Mouse (Mus musculus) neural tube, embryonic 10.5 days (tissue): ENCODE data around the gene Reg3d.
"Not testable (repeated sequence)": the region's sequence is repeated elsewhere in the genome, so short reads cannot be mapped to it uniquely, and the experiment has no call there.

Source experiments
- DNase-seq: peaks from one replicate; pipeline ENCODE4 v3.0.0-alpha.2; 2017; ENCODE audit warnings: low spot score; ENCODE audit errors: extremely low spot score

Reg3d gene

DNA sequence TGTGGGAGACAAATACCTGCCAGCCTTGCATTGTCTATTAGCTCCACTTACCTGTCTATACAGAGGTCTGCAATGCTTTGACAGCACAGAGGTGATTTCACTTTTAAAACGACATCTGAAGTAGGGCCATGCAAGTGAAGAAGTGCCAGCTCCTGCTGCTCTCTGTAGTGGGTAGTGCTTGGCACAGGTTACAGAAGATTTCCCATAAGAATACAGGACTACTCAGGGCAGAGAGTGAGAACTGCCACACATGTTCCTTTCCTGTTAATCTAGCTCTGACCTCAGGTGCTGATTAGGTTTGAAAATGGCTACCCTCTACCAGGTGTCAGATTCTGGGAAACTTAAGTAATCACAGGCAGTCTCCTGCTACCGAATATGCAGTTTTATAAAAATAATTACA is at the start of gene Reg3d:
Gene Reg3d (minus strand): TSS at position 101 of the 400 bp plus-strand sequence.
- DNase-seq: no peak

DNA sequence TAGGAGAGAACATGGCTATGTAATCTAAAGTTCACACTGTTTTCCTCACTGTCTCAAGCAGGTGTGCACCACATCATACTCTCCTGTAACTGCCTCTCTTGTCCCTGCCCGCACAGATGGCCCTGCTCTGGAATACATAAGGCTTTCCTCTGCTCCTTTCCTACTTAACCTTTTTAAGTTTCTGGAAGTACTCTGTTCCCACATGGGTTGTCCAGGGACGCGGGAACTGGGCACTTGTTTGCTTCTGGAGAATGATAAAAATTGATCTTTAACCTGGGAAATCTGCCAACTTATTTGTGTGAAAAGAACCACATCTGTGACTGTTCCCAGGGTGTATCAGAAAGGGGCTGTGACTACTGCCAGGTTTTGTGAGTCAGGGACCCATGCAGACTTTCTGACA is 46.8 kb upstream of the Reg3d start:
- no peak for DNase-seq

DNA sequence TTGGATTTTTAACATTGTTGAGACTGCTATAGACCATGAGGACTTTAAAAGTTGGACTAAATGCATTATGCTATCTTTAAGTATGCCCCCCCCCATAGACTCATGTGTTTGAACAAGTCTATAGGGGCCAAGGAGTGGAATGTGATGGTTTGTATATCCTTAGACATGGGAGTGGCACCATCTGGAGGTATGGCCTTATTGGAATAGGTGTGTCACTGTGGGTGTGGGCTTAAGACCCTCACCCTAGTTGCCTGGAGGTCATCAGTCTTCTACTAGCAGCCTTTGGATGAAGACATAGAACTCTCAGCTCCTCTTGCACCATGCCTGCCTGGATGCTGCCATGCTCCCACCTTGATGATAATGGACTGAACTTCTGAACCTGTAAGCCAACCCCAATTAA is 43.7 kb upstream of the Reg3d start, which contains the start of gene Reg1:
Gene Reg1 (plus strand): TSS at position 301 of the 400 bp plus-strand sequence.
- not testable (repeated sequence) for DNase-seq

DNA sequence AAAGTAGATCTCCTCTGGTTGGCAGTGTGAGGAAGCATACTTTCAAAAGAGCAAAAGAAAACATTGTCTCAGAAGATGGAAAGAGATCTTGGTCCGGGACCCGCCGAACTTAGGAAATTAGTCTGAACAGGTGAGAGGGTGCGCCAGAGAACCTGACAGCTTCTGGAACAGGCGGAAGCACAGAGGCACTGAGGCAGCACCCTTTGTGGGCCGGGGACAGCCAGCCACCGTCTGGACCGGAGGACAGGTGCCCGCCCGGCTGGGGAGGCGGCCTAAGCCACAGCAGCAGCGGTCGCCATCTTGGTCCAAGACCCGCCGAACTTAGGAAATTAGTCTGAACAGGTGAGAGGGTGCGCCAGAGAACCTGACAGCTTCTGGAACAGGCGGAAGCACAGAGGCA is 16.7 kb upstream of the Reg3d start, which contains the start of gene Reg2:
Gene Reg2 (plus strand): TSS at position 301 of the 400 bp plus-strand sequence.
- not testable (repeated sequence) for DNase-seq

DNA sequence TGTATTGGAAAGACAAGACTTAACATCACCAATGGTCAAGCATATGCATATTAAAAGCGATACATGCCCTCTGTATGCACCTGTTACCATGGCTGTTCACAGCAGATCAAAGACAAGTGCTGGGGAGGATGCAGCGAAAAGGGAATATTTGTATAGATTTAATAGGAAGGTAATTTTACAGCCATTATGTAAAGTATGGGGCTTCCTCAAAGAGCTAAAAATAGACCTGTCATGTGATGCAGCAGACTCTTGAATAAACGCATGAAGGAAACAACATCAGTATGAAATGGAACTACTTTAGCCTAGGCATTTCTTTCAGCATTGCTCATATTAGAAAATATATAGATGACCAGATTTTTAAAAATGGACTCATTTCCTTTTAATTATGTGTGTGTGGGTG is 6.9 kb upstream of the Reg3d start:
- DNase-seq: no peak

DNA sequence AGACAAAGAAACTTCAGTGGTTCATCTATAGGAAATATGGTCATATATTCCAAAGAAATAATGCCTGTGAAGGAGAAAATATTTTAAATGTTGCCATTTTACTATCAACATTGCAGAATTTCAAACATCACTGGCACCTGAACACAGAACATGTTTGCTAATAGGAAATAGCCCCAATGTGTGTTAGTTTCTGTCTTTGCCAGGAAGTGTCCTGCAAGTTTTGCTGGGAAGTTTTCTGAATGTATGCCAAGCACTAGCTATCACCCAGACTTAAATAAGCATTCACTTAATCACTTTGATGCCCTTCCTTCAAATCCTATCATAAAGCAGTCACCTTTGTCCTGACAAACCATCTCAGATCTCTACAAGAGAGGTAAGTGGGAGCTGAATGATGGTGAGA is 1.7 kb upstream of the Reg3d start, which contains the start of gene Reg3a:
Gene Reg3a (plus strand): TSS at position 301 of the 400 bp plus-strand sequence.
- no peak for DNase-seq

DNA sequence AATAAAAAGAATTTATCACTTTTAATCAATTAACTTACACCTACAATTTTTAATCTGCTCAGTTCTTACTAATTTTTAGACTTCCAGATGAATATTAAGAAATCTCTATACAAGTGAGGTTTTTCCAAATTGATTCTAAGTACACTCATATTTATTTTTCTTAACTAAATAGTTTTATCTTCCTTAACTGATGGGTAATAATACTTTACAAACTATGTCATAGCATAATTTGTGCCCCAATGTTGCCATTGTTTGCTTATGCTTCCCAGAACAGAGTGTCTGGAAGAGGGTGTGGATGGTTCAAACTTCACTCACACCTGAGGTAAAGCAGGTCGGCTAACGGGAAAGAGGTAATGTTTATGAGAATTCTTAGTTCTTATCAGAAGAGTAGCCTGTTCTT is 8.3 kb downstream of the Reg3d start, which contains the start of gene Reg3b:
Gene Reg3b (plus strand): TSS at position 301 of the 400 bp plus-strand sequence.
- DNase-seq: no peak

DNA sequence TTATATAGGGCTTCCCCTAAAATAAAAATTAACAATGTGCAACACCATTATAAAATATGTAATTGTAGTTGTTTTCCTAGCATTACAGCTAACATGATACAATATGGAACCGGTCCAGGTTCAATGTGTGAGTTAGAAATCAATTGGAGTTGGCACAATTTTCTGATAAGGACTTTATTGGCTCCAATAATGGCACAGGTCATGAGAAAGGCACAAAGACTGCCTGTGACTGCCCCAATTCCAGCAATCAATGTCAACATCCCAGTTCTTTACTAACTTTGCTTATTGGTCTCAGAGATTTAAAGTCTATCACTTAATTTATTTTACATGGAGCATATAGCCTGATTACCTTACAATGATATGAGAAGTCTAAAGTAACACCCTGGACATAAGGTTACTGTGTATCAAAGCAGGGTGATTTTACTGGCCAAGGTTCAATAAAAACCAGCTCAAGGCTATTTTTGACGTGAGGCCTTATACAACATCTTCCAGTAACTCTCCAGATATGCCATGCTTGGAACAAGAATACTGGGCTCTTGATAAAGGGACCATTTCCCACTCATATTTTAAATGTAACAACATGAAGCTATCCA is 16.6 kb downstream of the Reg3d start:
- DNase-seq: no peak

DNA sequence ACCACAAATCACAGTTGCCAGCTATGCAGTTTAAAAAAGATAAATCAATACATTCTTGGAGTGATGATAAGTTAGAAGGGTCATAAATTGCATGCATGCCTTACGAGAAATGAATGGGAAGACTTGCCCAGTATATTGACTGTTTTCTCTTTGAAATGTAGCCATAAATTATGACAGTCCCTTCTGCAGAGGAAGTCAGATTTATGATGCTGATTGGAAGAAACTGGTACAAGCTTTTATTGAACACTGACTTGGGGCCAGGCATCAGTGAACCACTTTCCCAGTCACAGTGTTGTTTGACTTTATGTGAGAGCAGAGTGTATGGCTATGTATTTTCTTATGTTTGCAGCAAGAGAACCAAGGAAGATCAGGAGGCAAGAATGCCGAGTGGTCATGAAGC is 37.0 kb downstream of the Reg3d start:
- no peak for DNase-seq

DNA sequence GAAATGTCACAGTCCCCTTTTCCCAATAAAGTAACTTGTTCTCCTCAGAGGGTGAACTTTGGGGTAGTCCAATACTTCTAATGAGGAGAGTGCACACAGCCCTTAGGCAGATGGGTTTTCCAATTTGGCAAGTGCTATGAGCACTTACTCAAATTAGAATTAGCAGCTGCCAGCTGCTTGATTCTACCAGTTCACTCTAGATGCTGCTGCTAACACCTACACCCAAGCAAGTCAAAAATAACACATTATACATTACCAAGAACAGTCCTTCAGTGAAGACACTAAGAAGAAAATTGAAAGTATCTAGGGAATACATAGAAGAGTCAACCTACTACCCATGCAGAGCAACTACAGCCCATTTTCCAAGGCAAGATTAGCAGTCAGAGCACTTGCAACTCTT is 38.4 kb downstream of the Reg3d start:
- no peak for DNase-seq

DNA sequence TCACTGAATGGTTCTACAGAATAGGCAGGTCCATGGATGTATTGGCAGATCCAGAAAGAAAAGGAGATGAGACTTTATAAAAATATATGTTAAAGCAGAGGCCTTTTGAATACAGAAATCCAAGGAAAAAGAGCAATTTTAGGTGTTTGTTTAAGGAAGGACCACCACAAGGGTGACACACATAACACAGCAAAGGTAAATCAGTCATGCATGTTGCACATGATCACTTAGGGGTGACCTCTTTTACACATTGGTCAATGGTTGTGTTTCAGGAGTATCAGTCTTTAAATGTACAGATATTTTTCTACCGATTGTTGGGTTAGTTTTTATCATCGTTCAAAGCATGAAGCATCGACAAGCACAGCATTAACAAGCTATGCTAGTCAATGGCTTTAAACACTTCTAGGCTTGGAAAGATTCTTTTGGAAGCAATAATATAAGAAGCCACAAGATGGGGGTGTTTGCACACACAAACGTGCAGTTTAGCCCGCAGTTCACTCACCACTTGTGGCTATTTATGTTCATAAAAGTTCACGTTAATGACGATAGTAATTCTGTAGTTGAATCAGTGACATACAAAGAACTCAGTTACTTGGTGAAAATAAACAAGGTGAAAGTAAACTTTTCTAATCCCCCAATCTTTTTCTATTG is 46.6 kb downstream of the Reg3d start:
- no peak for DNase-seq

DNA sequence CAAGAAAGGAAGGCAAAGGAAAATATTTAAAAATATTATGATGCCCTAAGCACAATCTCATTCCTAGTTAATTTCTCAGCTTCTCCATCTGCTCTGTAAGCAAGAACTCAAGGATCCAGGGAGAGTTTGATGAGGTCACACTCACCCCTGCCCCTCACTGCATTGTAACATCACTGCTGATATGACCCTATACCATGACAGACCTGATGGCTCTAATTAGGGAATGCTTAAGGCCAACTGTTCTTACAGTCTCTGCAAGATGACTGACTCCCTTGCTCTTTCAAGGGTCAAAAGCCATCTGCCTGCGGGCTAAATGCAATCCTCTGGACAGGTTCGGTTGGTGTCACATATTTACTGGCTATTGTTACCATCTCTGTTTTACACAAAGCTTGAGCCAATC is 49.5 kb downstream of the Reg3d start:
- DNase-seq: no peak

DNA sequence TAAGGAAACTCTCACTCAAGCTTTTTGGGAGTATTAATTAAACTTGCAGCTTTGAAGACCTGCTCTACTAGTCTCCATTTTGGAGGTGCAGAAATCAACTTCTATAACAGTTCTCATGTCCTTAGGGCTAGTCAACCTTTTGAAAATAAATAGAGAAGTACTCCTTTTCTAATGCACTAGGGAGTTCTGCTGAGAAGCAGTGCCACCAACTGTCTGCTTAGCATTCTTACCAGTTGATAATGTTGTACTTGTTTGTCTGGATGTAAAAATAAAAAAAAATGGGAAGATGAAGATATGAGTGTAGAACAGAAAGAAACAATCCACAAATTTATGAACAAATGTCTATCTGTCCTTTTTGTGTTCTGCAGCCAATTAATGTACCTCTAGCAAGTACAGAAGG is 50.9 kb downstream of the Reg3d start:
- no peak for DNase-seq
